Mouse (Mus musculus): ENCODE measurements around the gene Tas2r143. TPM values are rescaled to one million over a fixed set of nuclear protein-coding genes. Genes with fewer than 3 reads are reported as not detected.

Gene Tas2r143
- polyA plus RNA-seq, 1 experiment from 2014 or later = not detected

DNA sequence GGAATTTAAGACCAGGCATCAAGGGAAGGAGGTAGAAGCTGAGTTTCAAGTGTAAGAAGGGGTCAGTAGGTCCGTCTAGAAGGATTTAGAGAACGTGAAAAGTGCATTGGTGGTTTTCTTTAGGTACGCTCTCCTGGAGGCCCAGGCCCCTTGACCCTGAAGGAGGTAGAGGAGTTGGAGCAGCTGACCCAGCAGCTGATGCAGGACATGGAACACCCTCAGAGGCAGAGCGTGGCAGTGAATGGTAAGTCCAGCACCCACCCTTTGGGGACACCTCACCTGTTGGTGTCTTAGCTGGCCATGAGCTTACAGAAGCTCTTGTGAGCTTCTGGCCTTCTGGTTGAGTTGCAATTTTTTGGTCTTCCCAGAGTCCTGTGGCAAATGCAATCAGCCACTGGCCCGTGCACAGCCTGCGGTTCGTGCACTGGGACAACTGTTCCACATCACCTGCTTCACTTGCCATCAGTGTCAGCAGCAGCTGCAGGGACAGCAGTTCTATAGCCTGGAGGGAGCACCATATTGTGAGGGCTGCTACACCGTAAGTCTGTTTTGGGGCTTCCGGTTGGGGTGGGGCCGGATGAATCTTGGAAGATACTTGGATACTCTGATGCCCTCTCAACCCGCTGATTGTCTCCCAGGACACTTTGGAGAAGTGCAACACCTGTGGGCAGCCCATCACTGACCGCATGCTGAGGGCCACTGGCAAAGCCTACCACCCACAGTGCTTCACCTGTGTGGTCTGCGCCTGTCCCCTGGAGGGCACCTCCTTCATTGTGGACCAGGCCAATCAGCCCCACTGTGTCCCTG is 44.0 kb upstream of the Tas2r143 start:
- H3K4me1 ChIP-seq (replicated peaks; ENCODE audit: control insufficient read depth, insufficient read depth, low read length) = peaks cover 2% of the 10 kb centered on the region; the same call in 1 of the 2 replicates
- peaks cover 8% of the 10 kb centered on the region; the same call in 1 of the 2 replicates for H3K36me3 ChIP-seq (ENCODE audit: control insufficient read depth, insufficient read depth, low read length)
- H3K27me3 ChIP-seq (ENCODE audit: control insufficient read depth, insufficient read depth, low read length) = no peaks in the 10 kb centered on the region
- ATAC-seq (replicated peaks; ENCODE audit: low FRiP score) (no peak), DNase-seq (ENCODE audit: low spot score) (no peak)
- WGBS = 93% methylated on average over 13 of the region's 13 CpGs
- H3K9ac ChIP-seq (ENCODE audit: low read length) = no peak overlapping the region
- H3K4me2 ChIP-seq (ENCODE audit: low read depth, low read length, severe bottlenecking) = no peak overlapping the region
- no peak overlapping the region for H3K4me3 ChIP-seq (ENCODE audit: low read depth, low read length)
- H3K27ac ChIP-seq (ENCODE audit: low read depth, low read length) = no peak overlapping the region
- no peaks in the 10 kb centered on the region for H3K9me3 ChIP-seq (ENCODE audit: control insufficient read depth, low read length)

DNA sequence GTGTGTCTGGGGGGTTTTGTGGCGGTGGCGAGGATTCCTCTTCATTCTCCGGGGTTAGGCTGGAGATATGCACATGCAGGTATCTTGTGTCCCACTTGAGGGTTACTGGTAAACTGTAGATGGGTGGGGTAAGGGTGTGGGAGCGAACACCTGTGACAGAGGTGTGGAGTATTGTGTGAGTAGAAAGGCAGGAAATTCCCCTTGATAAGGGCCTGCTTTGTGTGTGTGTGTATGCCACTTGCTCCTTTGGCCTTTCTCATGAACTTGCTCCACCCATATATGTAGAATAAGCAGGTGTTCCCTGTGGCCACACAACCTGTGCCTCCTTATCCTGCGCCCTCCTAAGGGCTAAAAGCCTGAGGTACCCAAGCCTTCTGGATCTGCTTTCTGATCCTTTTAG is 43.1 kb upstream of the Tas2r143 start:
- H3K36me3 ChIP-seq (ENCODE audit: control insufficient read depth, insufficient read depth, low read length) = peaks cover 8% of the 10 kb centered on the region; the same call in 1 of the 2 replicates

DNA sequence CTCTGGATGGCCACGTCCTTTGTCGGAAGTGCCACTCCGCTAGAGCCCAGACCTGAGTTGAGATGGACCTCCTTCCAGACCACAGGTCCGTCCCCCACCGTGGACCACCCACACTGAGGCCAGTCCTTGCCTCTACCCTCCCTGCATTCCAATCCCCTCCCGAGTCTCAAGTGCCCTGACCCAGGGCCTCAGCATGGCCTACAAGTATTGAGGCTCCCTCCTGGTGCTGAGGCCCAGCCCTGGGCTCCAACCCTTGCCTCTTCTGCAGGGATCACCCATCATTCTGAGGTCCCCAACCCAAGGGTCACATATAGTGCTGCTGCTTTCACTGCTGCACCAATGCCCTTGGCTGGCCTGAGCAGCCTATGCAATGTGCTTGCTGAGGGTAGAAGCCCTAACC is 42.1 kb upstream of the Tas2r143 start:
- no peak overlapping the region for H3K4me3 ChIP-seq (ENCODE audit: low read depth, low read length)
- ATAC-seq (replicated peaks; ENCODE audit: low FRiP score) (no peak), DNase-seq (ENCODE audit: low spot score) (no peak)
- peaks cover 8% of the 10 kb centered on the region; the same call in 1 of the 2 replicates for H3K36me3 ChIP-seq (ENCODE audit: control insufficient read depth, insufficient read depth, low read length)
- WGBS = 76% methylated on average over 6 of the region's 6 CpGs
- no peak overlapping the region for H3K4me2 ChIP-seq (ENCODE audit: low read depth, low read length, severe bottlenecking)
- H3K9me3 ChIP-seq (ENCODE audit: control insufficient read depth, low read length) = no peaks in the 10 kb centered on the region
- no peaks in the 10 kb centered on the region for H3K27me3 ChIP-seq (ENCODE audit: control insufficient read depth, insufficient read depth, low read length)
- H3K9ac ChIP-seq (ENCODE audit: low read length) = no peak overlapping the region
- no peak overlapping the region for H3K27ac ChIP-seq (ENCODE audit: low read depth, low read length)
- H3K4me1 ChIP-seq (replicated peaks; ENCODE audit: control insufficient read depth, insufficient read depth, low read length) = no peaks in the 10 kb centered on the region

More for the DNA sequence above, 43.1 kb upstream of the Tas2r143 start:
- H3K27me3 ChIP-seq (ENCODE audit: control insufficient read depth, insufficient read depth, low read length) = no peaks in the 10 kb centered on the region
- no peaks in the 10 kb centered on the region for H3K9me3 ChIP-seq (ENCODE audit: control insufficient read depth, low read length)
- H3K4me3 ChIP-seq (ENCODE audit: low read depth, low read length) = no peak overlapping the region
- H3K9ac ChIP-seq (ENCODE audit: low read length) = no peak overlapping the region
- no peak overlapping the region for H3K4me2 ChIP-seq (ENCODE audit: low read depth, low read length, severe bottlenecking)
- WGBS = 95% methylated on average over 5 of the region's 5 CpGs
- H3K27ac ChIP-seq (ENCODE audit: low read depth, low read length) = no peak overlapping the region
- DNase-seq (ENCODE audit: low spot score) (no peak), ATAC-seq (replicated peaks; ENCODE audit: low FRiP score) (no peak)
- no peaks in the 10 kb centered on the region for H3K4me1 ChIP-seq (replicated peaks; ENCODE audit: control insufficient read depth, insufficient read depth, low read length)

DNA sequence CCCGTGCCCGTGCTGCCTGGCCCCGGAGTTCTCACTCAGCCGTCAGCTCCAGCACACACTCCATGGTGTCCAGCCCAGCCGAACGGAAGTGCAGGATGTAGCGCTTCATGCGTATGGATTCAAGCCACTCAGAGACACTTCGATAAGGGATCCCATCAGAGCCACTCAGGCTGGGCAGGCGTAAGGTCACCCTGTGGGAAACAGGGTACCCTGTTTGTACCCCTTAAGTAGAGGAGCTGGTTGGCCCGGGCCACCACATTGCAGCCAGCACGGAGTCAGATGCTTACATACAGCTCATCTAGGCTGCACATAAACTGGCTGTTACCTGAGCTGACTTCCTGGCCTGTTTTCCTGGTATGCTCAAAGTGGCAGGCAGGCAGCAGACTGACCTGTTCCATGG is 41.1 kb upstream of the Tas2r143 start:
- no peaks in the 10 kb centered on the region for H3K9me3 ChIP-seq (ENCODE audit: control insufficient read depth, low read length)
- ATAC-seq (replicated peaks; ENCODE audit: low FRiP score) = no peak
- DNase-seq (ENCODE audit: low spot score) = no peak
- no peak overlapping the region for H3K27ac ChIP-seq (ENCODE audit: low read depth, low read length)
- no peaks in the 10 kb centered on the region for H3K4me1 ChIP-seq (replicated peaks; ENCODE audit: control insufficient read depth, insufficient read depth, low read length)
- no peak overlapping the region for H3K4me2 ChIP-seq (ENCODE audit: low read depth, low read length, severe bottlenecking)
- H3K4me3 ChIP-seq (ENCODE audit: low read depth, low read length) = no peak overlapping the region
- 93% methylated on average over 12 of the region's 12 CpGs for WGBS
- H3K9ac ChIP-seq (ENCODE audit: low read length) = no peak overlapping the region
- H3K27me3 ChIP-seq (ENCODE audit: control insufficient read depth, insufficient read depth, low read length) = no peaks in the 10 kb centered on the region
- H3K36me3 ChIP-seq (ENCODE audit: control insufficient read depth, insufficient read depth, low read length) = peaks cover 8% of the 10 kb centered on the region; the same call in 1 of the 2 replicates

DNA sequence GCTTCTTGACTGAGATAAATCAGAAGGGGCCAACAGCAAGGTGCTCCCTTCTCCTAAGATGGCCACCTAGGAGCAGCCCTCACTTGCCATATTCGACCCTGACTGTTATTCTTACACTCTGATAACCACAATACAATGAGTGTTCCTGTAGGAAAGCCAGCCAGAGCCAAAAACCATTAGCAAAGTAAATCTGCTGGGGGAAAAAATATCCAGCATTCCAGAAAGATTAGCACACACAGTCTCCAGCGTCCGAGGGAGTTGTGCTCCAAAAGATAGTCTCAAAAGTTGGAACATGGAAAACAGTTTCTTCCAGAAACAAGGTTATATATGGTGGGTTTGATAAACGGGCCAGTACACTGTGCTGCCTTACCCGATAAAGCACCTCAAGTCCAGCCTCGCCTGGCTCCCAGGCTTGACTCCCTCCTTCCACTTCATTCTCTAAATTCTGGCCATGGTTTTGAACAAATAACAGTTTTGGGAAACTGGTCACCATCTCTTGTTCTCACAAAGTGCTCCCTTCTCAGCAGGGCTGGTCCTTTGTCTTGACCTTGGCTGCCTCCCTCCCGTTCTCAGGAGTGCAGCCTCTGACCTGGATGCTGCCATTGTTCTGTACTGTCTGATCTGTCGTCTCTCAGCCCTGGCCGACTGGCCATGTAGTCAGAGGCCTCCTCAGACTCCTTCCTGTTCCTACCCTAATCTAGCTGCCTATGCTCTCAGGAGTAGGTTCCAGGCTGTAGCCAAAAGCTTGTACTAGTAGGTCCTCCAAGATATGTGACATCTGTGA is 40.5 kb upstream of the Tas2r143 start:
- Histone ChIP-seq H3K36me3 (ENCODE audit: control insufficient read depth, insufficient read depth, low read length) (peaks cover 8% of the 10 kb centered on the region; the same call in 1 of the 2 replicates), H3K27me3 (ENCODE audit: control insufficient read depth, insufficient read depth, low read length) (no peaks in the 10 kb centered on the region), H3K9ac (ENCODE audit: low read length) (no peak overlapping the region), H3K9me3 (ENCODE audit: control insufficient read depth, low read length) (no peaks in the 10 kb centered on the region), H3K4me2 (ENCODE audit: low read depth, low read length, severe bottlenecking) (no peak overlapping the region), H3K27ac (ENCODE audit: low read depth, low read length) (no peak overlapping the region), H3K4me1 (replicated peaks; ENCODE audit: control insufficient read depth, insufficient read depth, low read length) (no peaks in the 10 kb centered on the region), H3K4me3 (ENCODE audit: low read depth, low read length) (no peak overlapping the region)
- WGBS = 81% methylated on average over 9 of the region's 9 CpGs
- no peak for ATAC-seq (replicated peaks; ENCODE audit: low FRiP score)
- no peak for DNase-seq (ENCODE audit: low spot score)

DNA sequence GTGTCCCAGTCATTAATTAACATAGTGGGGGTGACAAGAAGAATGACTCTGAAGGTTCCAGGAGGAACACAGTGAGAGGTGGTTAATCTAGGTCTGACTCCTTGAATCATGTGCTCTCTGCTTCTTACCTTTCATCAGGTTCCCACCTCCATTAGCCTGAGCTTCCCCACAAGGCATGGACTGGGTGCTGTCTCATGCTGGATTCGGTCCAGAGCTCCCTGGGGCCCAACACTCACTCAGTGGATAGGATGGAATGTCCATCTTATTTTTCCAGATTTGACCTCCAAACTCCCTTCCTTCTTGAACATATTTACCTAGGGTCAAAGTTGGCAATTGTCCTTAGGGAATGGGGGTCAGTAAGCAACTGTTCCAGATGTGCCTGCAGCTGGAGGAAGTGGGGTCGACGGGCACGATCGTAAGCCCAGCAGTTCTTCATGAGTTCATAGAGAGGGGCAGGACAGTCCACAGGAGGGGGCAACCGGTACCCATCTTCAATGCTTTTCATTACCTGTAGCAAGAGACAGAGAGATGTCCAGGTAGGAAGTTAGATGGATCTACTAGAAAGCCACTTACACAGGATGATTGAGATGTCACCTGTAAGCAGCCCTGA is 39.7 kb upstream of the Tas2r143 start:
- Histone ChIP-seq H3K36me3 (ENCODE audit: control insufficient read depth, insufficient read depth, low read length) (peaks cover 8% of the 10 kb centered on the region; the same call in 1 of the 2 replicates), H3K4me1 (replicated peaks; ENCODE audit: control insufficient read depth, insufficient read depth, low read length) (no peaks in the 10 kb centered on the region), H3K4me3 (ENCODE audit: low read depth, low read length) (no peak overlapping the region), H3K9me3 (ENCODE audit: control insufficient read depth, low read length) (no peaks in the 10 kb centered on the region), H3K27ac (ENCODE audit: low read depth, low read length) (no peak overlapping the region), H3K27me3 (ENCODE audit: control insufficient read depth, insufficient read depth, low read length) (no peaks in the 10 kb centered on the region), H3K9ac (ENCODE audit: low read length) (no peak overlapping the region), H3K4me2 (ENCODE audit: low read depth, low read length, severe bottlenecking) (no peak overlapping the region)
- DNase-seq (ENCODE audit: low spot score) (no peak), ATAC-seq (replicated peaks; ENCODE audit: low FRiP score) (no peak)
- WGBS = 94% methylated on average over 6 of the region's 6 CpGs

DNA sequence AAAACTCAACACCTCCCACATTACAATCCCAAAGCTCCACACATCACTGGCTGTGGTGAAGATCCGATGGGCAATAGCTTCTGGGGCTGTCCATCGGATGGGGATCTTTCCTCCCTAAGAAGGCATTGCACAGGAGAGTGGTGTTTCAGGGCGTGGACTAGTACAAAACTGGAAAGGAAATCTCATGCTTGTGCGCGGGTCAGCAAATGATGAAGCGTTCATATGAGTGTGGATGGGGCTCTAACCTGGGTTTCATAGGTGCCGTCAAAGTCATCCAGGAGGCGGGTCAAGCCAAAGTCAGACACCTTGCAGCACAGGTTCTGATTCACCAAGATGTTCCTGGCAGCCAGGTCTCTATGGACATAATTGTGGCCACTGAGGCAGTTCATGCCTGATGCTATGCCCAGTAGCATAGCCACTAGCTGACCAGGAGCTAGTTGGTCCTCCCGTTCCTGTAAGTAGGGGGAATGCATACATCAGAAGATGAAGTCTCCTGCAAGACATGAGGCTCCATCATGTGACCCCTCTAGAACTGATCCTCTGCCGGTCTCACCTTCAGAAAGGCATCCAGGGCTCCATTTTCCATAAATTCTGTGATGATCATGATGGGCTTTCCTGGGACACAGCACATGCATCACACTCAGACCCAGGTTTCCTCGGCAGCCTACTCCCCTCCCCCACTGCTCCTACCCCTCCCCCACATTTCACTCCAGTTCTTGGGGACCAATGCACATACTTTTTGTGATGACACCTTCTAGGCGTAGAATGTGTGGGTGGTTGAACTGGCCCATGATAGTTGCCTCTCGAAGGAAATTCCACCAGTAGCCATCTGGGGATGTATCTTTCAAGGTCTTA is 38.8 kb upstream of the Tas2r143 start:
- Histone ChIP-seq H3K4me3 (ENCODE audit: low read depth, low read length) (no peak overlapping the region), H3K27me3 (ENCODE audit: control insufficient read depth, insufficient read depth, low read length) (no peaks in the 10 kb centered on the region), H3K9ac (ENCODE audit: low read length) (no peak overlapping the region), H3K36me3 (ENCODE audit: control insufficient read depth, insufficient read depth, low read length) (peaks cover 5% of the 10 kb centered on the region; the same call in 1 of the 2 replicates), H3K27ac (ENCODE audit: low read depth, low read length) (no peak overlapping the region), H3K4me1 (replicated peaks; ENCODE audit: control insufficient read depth, insufficient read depth, low read length) (no peaks in the 10 kb centered on the region), H3K9me3 (ENCODE audit: control insufficient read depth, low read length) (no peaks in the 10 kb centered on the region), H3K4me2 (ENCODE audit: low read depth, low read length, severe bottlenecking) (no peak overlapping the region)
- no peak for ATAC-seq (replicated peaks; ENCODE audit: low FRiP score)
- WGBS = 93% methylated on average over 13 of the region's 13 CpGs
- no peak for DNase-seq (ENCODE audit: low spot score)

DNA sequence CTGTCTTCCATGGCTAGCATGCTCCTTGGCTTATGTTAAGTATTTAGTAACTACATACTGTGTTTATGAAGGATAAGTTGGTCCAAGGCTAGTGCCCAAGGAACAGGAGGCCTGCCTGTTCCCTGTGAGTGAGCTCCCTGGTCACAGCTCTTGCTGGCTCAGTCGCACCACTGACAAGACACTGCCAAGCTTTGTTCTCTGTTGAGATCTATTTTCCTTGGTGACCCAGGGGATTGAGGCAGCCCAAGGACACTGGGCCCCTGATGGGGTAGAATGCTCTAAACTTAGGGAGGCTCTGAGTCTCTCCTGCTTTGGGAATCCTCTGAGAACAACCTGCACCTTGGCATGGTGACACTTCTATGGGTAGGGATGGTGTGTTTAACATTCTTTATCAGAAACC is 38.0 kb upstream of the Tas2r143 start:
- Histone ChIP-seq H3K27ac (ENCODE audit: low read depth, low read length) (no peak overlapping the region), H3K27me3 (ENCODE audit: control insufficient read depth, insufficient read depth, low read length) (no peaks in the 10 kb centered on the region), H3K4me2 (ENCODE audit: low read depth, low read length, severe bottlenecking) (no peak overlapping the region), H3K9me3 (ENCODE audit: control insufficient read depth, low read length) (no peaks in the 10 kb centered on the region), H3K36me3 (ENCODE audit: control insufficient read depth, insufficient read depth, low read length) (peaks cover 2% of the 10 kb centered on the region; the same call in 1 of the 2 replicates), H3K9ac (ENCODE audit: low read length) (no peak overlapping the region), H3K4me3 (ENCODE audit: low read depth, low read length) (no peak overlapping the region), H3K4me1 (replicated peaks; ENCODE audit: control insufficient read depth, insufficient read depth, low read length) (no peaks in the 10 kb centered on the region)
- WGBS = 70% methylated on average over 1 of the region's 1 CpGs
- DNase-seq (ENCODE audit: low spot score) (no peak), ATAC-seq (replicated peaks; ENCODE audit: low FRiP score) (no peak)
